ENCODE assay signal across 12 mouse cellular contexts in genomic region chr17:84603202-84603627, GRCm38 (mm10). TPM values are rescaled to one million over a fixed set of nuclear protein-coding genes. Genes with fewer than 3 reads are reported as not detected.
A peak's percentile ranks its signal among the peaks of the same experiment; 100 is the strongest.
DNase-seq lines count a peak whose midpoint lies in the region; ATAC-seq lines count a peak whose summit lies in the region.
"Had no signal": no experiment of that assay in that cellular context is flagged by ENCODE, and none has a peak within 500 bp of the region (broad histone marks: within the 10 kb centered on the region; RNA-seq: fewer than 3 reads in every experiment).

No protein-coding gene starts in this region.

- H3K27me3 ChIP-seq in kidney, embryonic 16.5 days (ENCODE audit: insufficient read depth, low read length), result no peaks in the 10 kb centered on the region
- H3K27me3 ChIP-seq in heart, embryonic 11.5 days (ENCODE audit: control insufficient read depth, insufficient read depth, low read length), result no peaks in the 10 kb centered on the region
- H3K27me3 ChIP-seq: hindbrain, embryonic 12.5 days; midbrain, embryonic 12.5 days; neural tube, embryonic 13.5 days had no signal

- no peak overlapping the region for H3K9ac ChIP-seq in kidney, embryonic 16.5 days (replicated peaks; ENCODE audit: low read length)
- H3K9ac ChIP-seq in heart, embryonic 11.5 days (ENCODE audit: low read depth, low read length), result no peak overlapping the region
- H3K9ac ChIP-seq: hindbrain, embryonic 12.5 days; midbrain, embryonic 12.5 days; neural tube, embryonic 13.5 days had no signal

- no peaks in the 10 kb centered on the region for H3K9me3 ChIP-seq in kidney, embryonic 16.5 days (ENCODE audit: low read length)
- H3K9me3 ChIP-seq in heart, embryonic 11.5 days (replicated peaks; ENCODE audit: control insufficient read depth, low read length), result no peaks in the 10 kb centered on the region
- H3K9me3 ChIP-seq: hindbrain, embryonic 12.5 days; midbrain, embryonic 12.5 days; neural tube, embryonic 13.5 days had no signal

- peak; percentile 42 for DNase-seq in kidney, adult 18-20 months
- peak; percentile 85 for DNase-seq in kidney, adult 9 months
- peak; percentile 75 to 89 for DNase-seq in lung, postnatal 4 days
- DNase-seq in layer of hippocampus, postnatal 25 days (ENCODE audit: extremely low spot score in 1 of 2, low spot score in 1 of 2), result no peak
- no peak for DNase-seq in B cell, adult 2 months
- DNase-seq in frontal cortex, postnatal 10 days (ENCODE audit: low spot score in 2 of 2), result no peak
- DNase-seq: liver had no signal

- no peak for ATAC-seq in kidney, embryonic 16.5 days (ENCODE audit: low FRiP score, low TSS enrichment)
- no peak for ATAC-seq in heart, embryonic 11.5 days (replicated peaks; ENCODE audit: insufficient number of reproducible peaks, low FRiP score, low TSS enrichment)

- 0 out of 2 replicates have a peak, but pooled peaks cover 4% of the 10 kb centered on the region for H3K4me1 ChIP-seq in kidney, embryonic 16.5 days (ENCODE audit: insufficient read depth, low read length)
- peaks cover 3% of the 10 kb centered on the region for H3K4me1 ChIP-seq in heart, embryonic 11.5 days (ENCODE audit: control insufficient read depth, insufficient read depth, low read length)
- H3K4me1 ChIP-seq: midbrain, embryonic 12.5 days; neural tube, embryonic 13.5 days had no signal

- WGBS in kidney, embryonic 16.5 days, result 66% methylated on average over 9 of the region's 9 CpGs
- WGBS in heart, embryonic 11.5 days (ENCODE audit: insufficient replicate concordance), result 54% methylated on average over 9 of the region's 9 CpGs

- peaks cover 17% of the 10 kb centered on the region for H3K36me3 ChIP-seq in kidney, embryonic 16.5 days (ENCODE audit: insufficient read depth, low read length)
- H3K36me3 ChIP-seq in heart, embryonic 11.5 days (ENCODE audit: control insufficient read depth, insufficient read depth, low read length), result no peaks in the 10 kb centered on the region
- H3K36me3 ChIP-seq: hindbrain, embryonic 12.5 days; midbrain, embryonic 12.5 days; neural tube, embryonic 13.5 days had no signal

- H3K4me3 ChIP-seq in kidney, embryonic 16.5 days (ENCODE audit: low read length), result no peak overlapping the region
- H3K4me3 ChIP-seq in heart, embryonic 11.5 days (ENCODE audit: low read depth, low read length), result no peak overlapping the region
- H3K4me3 ChIP-seq: hindbrain, embryonic 12.5 days; midbrain, embryonic 12.5 days; neural tube, embryonic 13.5 days had no signal

- H3K4me2 ChIP-seq in kidney, embryonic 16.5 days (replicated peaks; ENCODE audit: low read depth, low read length), result no peak overlapping the region
- H3K4me2 ChIP-seq in heart, embryonic 11.5 days, result no peak overlapping the region
- H3K4me2 ChIP-seq: hindbrain, embryonic 12.5 days; midbrain, embryonic 12.5 days; neural tube, embryonic 13.5 days had no signal

- H3K27ac ChIP-seq in kidney, embryonic 16.5 days (ENCODE audit: low read length), result no peak overlapping the region
- 0 out of 2 replicates have a peak overlapping the region, but pooled peaks have one; percentile 36 for H3K27ac ChIP-seq in heart, embryonic 11.5 days (ENCODE audit: low read depth, low read length)
- H3K27ac ChIP-seq: hindbrain, embryonic 12.5 days; midbrain, embryonic 12.5 days; neural tube, embryonic 13.5 days had no signal

RNA-seq across cellular contexts. Expression of gene Dync2li1, which starts 23.1 kb away (rescaled TPM):
- 54.9 and 56.9 TPM in 2 replicates for polyA plus RNA-seq in kidney, embryonic 16.5 days (2015; fragmentation: Nextera tagmentation; extraction: Ambion mirVana)
- 11.9 and 12.8 TPM in 2 replicates for polyA plus RNA-seq in heart, embryonic 11.5 days (2014; fragmentation: Nextera tagmentation; extraction: Ambion mirVana)
- total RNA-seq in layer of hippocampus, postnatal 25 days (2021), result 10 to 100 TPM; 20.4 to 20.5 TPM

Comparison
In these comparisons a context has a peak if more than half of its experiments do, and no peak if none do; other contexts are left out.
1. DNase-seq: peak in kidney, adult 18-20 months (single experiment), kidney, adult 9 months (single experiment) and lung, postnatal 4 days (2 of 2); none in layer of hippocampus, postnatal 25 days (0 of 2), B cell, adult 2 months (0 of 2) and frontal cortex, postnatal 10 days (0 of 2).